Mouse (Mus musculus): ENCODE measurements around the gene Slc41a2.

Slc41a2 gene

DNA sequence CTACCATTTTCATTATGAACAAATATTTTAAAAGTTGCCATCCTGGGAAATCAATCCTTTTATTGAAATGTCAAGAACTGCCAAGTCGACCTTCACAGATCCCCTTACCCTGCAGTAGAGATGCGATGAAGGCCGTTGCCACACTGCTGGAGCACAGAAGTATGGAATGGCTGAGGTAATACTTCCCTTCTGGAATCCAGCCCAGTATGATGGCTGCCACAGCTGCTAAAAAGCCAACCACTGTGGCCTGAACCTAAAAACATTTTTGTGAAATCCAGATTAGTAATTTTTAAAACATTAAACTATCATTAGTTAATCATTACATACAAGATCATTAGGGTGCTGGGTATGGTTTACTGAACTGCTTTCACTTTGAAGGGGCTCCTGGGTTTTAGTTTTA, 36.6 kb downstream of the Slc41a2 start:
- no peak for DNase-seq

DNA sequence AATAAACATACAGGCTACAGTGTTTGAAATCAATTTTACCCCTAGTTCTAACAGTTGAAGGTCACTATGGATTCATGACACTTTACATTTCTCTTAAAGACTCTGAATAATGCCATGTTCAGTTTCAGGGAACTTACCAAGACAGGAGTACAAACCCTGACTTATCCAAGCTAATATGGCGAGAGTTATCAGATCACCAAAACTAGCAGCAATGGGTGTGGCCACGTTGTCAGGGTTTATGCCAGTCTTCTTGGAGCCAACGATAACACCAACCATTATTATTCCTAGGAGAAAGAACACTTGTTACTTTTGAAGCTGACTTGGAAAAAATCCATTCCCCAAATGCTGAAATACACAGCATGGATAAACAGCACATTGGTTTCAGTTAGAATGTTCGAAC, 40.7 kb downstream of the Slc41a2 start:
- no peak for DNase-seq

DNA sequence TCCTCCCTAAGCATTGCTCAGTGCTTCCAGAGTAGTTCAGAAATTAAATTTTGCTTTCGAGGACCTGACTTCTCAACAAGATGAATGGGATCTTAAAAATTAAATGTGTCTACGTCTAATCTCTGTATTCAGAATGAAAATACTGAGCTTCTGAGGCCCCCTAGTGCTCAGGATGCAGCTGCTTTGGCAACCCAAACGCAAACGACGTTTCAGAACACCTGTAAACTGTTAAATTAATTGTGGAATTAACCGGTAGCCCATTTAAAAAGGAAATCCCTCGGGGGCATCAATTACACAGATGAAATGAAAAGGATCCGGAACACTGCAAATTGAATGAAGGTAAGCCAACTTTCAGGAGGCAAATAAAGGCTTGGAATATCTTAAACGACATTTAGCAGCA, 42.9 kb downstream of the Slc41a2 start:
- no peak for DNase-seq

DNA sequence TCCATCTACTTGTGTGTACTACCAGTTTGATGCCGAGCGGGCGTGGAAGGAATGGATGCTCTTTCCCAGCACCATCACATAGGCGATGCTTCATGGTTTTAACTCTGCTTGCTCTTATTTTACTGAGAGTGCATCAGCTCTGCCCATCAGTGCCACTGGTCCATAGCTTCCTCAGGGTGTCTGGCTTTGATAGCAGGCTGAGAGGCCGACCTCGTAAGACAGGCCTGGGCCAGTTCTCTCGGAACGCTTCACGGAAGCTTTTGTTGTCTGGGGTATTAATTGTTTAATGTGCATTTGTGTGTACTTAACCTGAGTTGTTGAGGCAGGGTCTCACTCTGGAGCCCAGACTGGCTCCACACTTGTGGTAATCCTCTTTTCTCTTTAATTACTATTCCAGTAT, 44.3 kb downstream of the Slc41a2 start:
- DNase-seq: no peak

DNA sequence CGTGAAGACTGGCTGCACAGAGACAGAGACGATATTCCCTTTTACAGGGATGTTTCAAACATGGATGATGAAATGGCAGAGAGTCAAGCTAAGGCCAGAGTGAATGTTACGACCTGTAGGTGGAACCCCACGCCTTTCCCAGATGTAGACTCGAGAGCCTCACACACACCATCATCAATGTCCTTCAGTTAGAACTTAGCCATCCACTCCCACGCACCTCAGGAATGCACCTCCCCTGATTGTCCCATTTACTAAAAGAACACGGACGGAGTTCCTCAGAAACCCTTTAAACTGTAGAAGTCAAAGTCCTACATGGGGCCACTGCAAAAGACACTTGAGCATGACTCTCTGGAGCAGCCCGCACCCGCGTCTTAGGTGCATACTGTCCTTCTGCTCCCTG, 46.0 kb downstream of the Slc41a2 start:
- DNase-seq: no peak

DNA sequence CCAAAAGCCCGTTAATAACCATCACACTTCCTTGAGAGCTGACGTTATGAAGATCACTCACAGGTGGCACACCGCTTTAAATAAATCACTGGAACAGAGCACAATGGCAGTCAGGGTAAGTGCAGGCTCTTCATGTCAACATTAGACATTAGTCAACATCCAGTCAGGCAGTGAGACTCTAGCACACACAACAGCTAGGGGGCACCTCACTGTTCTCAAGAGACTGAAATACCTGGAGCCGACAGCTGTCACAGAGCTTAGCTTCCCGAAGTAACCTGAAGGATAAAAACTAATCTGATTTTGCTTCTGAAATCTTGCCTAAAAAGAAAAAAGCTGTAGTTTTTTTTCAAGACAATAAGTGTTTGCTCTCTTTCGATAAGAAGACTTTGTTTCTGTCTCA, 49.9 kb downstream of the Slc41a2 start:
- DNase-seq: no peak

DNA sequence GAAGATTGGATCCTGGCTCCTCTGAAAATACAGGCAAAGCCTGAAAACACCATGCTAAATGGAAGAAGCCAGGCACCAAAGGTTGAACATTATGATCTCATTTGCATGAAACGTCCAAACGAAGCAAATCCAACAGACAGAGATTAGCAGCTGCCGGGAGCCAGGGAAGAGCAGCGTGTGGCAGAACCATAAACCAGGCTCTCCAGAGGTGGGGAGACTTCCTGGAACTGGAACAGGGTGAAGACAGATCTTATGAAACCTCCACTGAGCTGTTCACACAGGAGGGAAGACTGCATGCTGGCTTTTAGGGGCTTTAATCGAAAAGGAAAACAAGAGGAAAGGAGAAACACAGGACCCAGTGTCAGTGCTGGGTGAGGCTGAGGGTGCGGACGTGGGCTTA, 51.3 kb downstream of the Slc41a2 start:
- DNase-seq: no peak

DNA sequence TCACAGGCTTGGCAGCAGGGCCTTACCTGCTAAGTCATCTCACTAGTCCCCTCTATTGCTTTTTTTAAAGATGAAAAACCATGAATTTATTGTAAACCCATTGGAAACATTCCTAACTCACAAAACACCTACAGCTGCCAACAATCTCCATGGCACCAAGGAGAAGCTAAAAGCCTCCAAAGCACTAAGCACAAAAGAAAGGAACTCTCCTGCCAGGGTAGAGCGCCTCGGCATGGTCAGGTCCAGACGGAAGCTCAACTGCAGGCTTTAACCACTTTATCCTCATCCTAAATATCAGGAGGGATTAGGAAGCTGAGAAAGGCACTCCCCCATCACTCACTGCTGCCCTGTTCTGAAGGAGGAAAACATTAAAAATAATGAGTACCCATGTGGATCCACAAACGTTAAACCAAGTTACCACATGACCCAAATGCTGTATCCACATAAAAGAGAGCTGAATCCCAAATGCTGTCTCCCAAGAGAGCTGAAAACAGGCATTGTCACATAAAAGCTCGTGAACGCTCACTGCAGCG, 51.9 kb downstream of the Slc41a2 start:
- no peak for DNase-seq

DNA sequence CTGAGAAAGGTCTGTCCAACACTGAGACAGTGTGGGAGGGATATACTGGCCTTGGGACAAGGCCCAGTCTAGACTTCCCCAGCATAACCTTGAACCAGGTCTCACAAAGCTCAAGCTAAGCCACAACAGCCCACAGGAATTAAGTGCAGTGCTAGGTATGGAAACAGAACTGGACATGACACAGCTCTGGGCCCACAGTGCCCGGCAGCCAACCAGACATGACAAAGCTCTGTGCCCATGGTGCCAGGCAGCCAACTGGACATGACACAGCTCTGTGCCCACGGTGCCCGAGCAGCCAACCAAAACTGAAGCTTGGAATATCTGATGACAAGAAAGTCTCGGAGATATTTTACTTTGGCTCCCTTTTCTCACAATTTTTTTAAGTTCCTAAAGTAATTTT, 52.8 kb downstream of the Slc41a2 start:
- peak in 1 of 2 experiments; percentile 33 for DNase-seq

DNA sequence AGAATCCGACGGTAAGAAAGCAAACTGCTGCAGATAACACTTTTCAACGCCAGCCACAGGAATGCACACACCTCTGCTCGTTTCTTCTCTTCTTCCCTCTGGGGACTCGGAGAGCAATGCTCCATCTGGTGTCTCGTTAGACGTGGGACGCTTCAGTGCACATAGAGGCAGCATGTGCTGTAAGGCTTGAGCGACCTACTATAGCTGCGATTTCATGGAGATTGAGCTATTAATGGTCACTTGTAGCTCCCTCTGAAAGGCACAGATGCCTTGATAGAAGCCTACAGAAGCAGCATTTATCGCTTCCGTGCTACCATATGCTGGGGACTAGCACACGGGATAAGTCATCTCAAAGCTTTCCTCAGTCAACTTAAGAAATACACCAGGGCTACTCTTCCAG, 71.0 kb downstream of the Slc41a2 start:
- DNase-seq: peak; percentile 60 to 62

DNA sequence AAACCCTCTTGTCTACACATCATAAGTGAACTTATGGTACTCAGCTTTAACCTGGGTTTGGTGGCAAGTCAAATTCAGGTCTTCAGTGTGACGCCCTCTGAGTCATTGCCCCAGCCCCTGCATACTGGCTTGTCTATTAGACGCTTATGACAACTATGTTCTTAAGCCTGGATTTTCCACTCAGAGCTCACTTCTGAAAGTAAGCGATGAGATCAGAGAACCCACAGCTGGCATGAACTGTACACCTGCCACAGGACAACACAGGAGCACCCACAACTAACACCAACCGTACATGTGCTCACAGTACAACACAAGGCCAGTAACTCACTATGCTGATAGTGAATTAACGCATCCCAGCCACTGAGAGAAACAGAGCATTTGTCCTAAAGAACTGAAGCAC, 71.4 kb downstream of the Slc41a2 start:
- no peak for DNase-seq

DNA sequence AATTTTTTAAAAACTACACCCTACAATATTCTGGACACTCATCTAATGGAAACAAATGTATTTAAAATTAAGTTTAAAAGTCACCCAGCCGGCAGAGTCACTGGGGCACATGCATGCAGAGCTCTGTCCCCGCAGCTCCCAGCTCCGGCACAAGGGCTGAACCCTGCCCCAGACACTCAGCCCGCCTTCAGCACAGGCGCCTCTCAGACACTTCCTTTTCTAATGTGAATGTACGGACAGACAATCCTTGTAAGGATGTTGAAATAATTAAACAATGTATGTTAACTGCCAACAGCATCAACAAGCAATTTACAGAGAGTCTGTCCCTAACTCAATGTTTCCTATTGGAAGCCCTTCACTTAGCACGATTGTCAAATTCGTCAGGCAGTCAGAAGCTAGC, 73.0 kb downstream of the Slc41a2 start:
- no peak for DNase-seq

DNA sequence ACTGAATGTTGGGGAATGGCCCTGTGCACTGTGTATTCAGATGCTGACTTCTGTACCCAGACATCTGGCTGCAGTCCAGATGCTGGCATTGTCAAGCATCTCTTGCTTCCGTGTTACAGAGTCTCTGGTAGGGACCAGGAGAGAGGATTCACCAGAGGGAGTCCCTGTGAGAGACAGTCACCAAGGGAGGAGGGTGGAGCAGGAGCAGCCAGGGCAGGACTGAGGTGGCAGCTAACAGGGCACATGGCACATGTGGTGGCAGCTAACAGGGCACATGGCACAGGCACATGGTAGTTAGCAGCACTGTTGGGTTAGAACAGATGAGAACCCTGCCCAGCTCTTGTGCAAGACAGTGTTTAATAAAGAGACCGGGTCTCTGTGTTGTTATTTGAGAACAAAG, 73.6 kb downstream of the Slc41a2 start:
- no peak for DNase-seq

DNA sequence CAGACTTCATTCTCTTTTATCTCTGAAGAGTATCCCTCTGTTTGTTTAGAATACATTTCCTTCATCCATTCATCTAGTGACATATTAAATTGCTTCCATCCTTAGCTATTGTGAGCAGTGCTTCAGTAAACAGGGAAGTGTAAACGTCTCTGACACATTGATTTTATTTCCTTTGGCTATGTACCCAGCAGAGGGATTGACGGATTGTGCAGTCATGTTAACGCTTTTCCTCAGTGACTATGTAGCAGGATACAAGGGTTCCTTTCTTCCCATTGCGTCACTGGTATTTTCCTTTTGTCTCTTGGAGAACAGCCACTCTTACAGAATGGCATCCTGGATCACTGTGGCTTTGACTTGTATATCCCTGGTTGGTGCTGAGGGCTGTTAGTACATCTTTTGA, 76.4 kb downstream of the Slc41a2 start:
- DNase-seq: no peak

DNA sequence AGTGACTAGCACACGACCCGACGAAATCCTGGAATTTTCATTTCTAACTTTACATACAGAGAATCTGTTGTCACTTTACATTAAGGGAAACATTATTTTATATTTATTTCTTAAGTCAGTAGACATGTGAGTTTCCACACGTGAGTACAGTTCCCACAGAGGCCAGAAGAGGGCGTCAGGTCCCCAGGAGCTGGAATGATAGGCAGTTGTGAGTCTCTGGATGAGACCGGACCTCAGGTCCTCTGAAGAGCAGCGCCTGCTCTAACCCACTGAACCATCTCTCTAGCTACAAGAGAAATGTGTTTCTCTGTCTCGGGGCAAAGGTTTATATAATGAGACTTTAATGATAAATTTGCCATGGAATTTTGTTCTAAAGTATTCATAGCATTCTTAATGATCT, 86.3 kb downstream of the Slc41a2 start:
- peak in 1 of 2 experiments; percentile 20 for DNase-seq

DNA sequence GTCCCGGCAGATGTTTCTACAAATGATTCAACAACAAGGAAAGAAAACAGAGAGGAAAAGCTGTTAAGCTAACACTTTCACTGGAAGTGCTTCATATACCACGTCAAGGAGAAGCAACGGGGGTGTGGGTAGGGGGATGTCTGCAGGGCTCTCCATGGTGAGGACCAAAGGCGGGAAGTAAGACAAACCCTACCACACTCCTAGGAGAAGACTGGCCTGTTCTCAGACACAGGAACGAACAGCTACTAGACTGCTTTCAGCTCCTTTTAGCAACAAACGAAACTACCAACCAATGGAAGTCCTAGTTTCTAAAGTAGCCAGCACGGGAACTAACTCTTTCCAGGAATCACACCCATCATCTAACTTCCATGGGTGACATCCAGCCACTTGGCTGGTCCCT, 89.6 kb downstream of the Slc41a2 start:
- DNase-seq: no peak

DNA sequence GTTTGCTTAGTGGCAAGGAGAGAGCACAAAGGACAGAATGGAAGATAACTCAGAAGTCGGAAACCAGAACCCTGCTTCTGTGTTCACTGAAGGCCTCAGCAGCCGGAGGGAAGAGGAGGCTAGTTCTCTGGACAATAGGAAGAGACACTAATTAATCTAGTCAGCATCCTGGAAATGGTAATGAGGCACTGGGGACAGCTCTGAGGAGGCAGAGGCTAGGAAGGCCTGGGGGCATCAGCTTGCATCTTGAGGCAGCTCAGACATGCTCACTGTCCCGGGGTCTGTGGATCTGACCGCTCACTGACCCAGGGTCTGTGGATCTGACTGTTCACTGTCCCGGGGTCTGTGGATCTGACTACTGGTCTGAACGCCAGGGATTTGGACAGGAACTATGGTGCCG, 92.0 kb downstream of the Slc41a2 start:
- no peak for DNase-seq

DNA sequence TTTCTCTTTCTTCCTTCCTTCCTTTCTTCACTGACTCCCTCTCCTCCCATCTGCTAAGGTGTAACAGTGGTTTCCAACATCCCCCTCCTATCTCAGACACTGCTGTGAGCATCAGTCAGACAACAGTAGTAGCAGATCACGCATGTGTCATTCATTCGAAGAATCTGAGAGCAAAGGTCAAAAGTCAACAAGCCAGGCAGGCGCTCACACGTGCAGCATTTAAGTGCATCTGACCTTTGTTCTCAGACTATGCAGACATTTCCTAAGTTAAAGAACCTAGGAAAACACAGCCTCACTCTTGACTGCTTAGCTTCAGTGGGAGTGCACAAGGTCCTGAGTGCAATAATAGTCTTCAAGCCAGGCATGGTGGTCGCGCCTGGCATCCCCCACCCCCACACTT, 93.6 kb downstream of the Slc41a2 start:
- no peak for DNase-seq

DNA sequence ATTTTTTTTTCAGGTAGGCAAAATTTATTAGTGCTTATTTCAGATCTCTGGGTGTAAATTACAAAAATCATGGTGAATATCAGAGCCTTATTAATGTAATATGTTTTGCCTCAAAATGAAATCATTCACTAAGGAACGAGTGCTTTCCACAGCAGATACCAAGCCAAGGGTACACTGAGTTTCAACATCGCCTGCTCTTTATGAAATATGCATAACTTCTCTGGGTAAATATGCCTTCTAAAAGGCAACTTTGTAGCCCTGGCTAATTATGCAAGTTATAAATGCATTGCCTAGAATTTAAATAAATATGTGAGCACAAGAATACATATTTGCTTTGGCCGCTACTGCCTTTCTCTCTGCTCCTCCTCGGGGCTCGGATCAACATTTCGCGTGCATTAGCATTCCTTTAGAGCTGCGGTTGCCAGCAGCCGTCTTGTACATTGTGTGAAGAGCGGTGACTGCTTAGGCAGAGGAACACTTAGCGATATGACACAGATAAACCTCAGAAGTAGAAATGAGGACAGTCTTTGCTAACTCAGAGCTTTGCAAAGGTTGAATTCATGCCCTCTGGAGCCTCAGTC, 95.5 kb downstream of the Slc41a2 start:
- no peak for DNase-seq

DNA sequence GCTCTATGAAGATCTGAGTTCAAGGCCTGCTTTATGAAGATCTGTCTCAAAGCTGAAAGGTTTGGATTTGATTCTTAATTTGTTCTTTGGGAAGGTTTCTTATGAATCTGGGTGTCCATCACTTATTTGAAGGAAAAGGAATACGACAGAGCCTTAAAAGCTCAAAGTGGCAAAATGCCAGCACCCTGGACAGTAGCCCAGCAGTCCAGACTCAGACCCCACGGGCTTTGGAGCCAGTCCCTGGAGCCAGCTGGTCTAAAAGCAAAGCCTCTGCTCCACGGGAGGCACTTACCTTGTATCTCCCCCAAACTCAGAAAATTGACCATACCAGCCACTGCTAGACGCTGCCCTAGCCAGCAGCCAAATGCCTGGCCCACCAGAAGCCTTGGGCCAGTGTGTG, 103.3 kb downstream of the Slc41a2 start:
- DNase-seq: peak in 1 of 2 experiments; percentile 35

DNA sequence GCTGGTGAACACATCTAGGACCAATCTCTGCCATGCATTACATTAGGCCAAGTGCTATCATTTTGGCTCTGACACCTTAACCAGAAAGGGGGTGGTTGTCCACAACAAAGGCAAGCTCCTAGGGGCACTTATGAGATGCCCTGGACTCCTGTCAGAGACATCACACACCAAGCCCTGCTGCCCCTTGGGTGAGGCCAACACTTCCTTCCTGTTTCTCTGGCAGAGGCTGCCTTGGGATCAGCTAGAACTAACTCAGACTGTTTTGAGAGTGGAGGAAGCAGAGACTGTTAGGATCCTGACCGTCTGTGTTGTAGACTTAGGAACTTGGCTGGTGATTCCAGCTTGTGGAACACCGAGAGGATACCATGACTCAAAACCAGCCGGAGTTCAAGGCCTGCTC, 103.7 kb downstream of the Slc41a2 start:
- DNase-seq: no peak

DNA sequence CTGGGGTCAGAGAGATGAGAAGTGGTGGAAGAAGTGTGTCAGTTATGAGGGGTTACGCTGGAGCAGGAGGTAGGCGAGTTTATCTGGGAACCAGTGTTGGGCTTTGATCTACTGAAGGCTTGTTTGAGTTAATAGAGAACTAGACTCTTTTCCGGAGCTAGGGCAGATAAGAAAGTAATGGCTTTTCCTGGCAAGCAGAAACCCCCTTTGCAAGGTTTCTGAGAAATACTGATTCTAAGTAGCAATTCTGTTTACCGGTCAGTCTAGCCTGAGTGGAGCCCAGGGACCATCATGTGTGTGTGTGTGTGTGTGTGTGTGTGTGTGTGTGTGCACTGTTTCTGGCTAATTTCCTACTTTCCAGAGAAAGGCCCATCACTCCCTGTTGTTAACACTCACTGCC, 109.1 kb downstream of the Slc41a2 start:
- DNase-seq: no peak

DNA sequence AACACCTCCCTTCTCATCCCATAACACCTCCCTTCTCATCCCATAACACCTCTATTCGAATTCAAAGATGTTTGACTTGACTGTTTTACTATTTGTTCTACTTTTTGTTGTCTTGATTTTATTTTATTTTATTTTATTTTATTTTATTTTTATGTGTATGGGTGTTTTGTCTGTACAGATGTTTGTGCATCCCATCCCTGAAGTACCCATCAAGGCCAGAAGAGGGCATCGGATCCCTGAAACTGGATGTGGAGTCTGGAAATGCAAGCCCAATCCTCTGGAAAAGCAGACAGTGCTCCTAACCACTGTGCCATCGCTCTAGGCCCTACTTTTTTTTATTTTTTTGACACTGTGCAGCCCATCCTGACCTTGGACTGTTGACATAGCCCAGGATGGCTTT, 112.7 kb downstream of the Slc41a2 start:
- DNase-seq: peak; percentile 36 to 48

DNA sequence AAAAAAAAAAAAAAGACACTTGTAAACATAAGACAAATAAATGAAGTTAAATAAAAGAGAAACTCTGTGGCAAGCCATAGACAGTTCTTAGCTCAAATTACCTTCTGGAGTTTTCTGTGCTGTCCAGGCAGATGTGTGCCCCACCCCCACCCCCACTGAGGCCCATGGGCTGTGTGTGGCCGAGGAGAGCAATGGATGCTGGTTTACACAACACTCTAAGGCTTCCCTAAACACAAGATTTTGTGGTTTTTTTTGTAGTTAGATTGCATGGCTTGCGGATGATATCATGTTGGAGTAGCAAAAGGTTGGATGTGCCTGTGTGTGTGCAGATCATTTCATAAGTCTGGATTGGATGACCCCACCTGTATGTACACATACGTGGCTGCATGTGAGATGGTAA, 116.8 kb downstream of the Slc41a2 start:
- no peak for DNase-seq

DNA sequence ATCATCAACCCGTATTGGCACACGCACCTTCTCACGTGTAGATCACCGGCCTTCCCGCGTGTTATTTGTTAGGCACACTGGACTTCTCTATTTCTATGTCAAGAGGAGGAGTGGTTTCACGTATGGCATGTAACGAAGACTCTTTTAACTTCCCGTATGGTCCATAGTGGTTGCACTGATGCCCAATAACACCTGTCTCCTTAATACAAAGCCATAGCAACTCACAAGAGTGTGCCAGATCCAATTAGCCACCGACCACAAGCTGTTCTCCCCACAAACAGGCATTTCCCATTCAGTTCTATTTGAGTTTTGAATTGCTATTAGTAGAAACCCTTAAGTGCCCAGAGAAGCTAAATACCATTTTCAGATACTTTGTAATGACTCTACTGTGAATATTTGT, 117.5 kb downstream of the Slc41a2 start:
- no peak for DNase-seq

DNA sequence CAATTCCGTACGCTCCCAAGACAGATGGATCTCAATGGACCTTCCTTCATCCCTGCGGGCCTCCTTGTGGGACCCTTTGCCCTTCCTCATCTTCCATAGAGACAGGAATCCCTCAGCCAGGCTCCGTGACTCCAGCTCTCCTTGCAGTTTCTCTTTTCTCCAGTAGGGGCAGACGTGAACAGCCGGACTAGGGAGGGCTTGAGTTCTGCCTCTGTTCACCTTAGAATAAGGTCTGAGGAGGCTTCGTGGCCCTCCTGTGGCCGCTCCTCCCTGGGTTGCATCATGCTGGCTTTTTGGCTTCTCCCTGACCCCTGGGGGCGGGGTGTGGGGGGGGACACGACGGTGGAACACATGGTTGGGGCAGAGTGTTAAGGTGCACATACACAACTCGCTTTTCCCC, 118.0 kb downstream of the Slc41a2 start:
- peak; percentile 67 to 76 for DNase-seq
